Mouse (Mus musculus) 3T3-L1 (cell line): ENCODE measurements around the gene Gm9918.

Experiments used
- DNase-seq: peaks from one replicate; pipeline ENCODE4 v3.0.0-alpha.2; 2015; ENCODE audit warnings: low read depth, low spot score

Gene Gm9918

DNA sequence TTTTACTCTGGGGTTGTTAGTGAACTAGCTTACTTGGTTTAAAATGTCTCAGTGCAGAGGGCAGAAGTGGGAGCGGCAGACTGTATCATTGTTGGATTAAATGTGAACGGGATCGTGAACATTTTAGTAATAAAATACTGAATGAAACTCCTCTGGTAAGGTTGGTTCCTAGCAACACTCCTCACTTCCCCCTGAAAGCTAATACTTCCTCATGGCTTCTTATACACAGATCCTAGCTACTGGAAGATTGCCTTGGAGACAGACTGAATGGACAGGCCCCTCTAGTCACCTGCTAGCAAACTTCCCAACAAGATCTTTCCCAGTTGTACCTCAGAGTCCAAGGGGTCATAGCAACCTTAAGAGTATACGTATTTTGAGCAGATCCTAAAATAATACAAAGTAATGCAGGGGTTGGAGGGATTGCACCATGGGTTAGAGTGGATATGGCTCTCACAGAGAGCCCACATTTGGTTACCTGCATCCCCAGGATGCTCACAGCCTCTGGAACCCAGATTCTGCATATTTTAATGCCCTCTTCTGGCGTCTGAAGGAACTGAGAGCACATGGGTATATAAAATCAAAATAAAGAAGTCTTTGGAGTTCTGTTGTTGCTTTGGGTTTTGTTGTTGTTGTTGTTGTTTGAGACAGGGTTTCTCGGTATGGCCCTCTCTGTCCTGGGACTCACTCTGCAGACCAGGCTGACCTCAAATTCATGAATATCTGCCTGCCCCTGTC, 3.8 kb downstream of the Gm9918 start:
- no peak for DNase-seq

DNA sequence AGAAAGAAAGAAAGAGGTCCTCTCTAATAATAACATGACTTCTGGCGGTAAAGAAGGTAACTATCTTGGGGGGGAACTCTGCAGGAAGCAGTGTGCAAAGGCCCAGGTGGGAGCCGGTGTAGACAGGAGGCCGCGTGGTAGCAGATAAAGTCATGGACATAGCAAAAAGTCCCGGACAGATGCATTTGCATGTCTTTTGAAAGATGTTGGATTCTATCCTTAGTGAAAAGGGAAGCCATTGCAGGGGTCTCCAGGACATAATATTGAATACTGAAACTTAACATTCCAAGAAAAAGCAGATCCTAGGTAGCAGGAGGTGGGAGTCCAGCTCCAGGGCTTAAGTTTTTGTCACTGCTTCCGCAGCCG, 8.3 kb downstream of the Gm9918 start:
- no peak for DNase-seq

DNA sequence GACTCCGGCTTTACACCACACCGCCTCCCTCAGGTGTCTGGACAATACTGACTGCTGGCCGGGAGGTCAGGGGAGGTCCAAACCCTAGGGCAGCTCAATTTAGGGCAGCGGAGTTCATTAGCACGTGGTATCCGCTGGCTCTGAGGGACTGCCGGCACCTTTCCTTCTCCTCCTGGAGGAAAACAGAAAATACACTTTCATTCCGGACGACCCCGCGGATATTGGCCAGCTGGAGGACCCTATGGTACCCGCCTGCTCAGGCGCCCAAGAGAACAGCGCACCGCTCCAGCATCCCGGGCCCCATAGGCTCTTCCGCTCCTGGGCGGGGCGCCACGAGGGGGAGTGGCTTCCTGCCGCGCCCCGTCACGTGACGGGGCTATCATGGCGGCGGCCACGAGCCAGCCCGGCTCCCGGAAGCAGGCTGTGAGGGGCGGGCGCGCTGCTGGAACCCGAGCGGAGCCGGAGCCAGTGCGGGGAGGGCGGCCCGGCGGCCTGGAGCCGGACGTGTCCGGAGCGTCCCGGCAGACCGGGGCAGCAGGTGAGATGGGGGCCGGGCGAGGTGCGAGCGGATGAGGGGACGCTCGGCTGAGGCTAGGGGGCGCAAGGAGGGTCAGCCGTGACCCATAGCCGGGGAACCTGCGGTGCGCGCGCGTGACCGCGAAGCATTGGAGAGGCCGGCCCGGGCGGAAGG, 8.9 kb downstream of the Gm9918 start, which contains the start of gene Mfsd5:
Mfsd5 (plus strand) TSS at position 363 of the 691 bp plus-strand sequence.
- DNase-seq, result peak; percentile 88

DNA sequence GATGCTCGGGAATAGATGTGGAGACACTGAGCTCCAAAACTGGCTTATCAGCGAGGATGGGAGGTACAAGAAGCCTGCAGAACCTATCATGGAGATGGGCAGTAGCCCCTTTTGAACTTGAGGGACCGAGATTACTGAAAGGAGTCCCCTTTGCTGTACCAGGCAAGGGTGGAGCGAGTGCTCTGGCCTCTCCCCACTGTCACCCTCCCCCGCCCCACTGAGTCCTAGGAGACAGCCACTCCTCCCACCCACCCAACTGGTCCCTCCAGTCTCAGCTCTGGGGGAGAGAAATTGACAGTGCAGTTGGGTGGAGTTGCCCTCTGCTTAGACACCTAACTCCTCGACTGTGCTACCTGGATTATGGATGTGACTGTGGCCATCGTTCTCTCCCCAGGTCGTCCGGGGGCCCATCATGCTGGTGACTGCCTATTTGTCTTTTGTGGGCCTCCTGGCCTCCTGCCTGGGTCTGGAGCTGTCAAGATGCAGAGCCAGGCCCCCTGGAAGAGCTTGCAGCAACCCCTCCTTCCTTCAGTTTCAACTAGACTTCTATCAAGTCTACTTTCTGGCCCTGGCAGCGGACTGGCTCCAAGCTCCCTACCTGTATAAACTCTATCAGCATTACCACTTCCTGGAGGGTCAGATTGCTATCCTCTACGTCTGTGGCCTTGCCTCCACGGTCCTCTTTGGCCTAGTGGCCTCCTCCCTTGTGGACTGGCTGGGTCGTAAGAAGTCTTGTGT, 9.6 kb downstream of the Gm9918 start:
- no peak for DNase-seq

DNA sequence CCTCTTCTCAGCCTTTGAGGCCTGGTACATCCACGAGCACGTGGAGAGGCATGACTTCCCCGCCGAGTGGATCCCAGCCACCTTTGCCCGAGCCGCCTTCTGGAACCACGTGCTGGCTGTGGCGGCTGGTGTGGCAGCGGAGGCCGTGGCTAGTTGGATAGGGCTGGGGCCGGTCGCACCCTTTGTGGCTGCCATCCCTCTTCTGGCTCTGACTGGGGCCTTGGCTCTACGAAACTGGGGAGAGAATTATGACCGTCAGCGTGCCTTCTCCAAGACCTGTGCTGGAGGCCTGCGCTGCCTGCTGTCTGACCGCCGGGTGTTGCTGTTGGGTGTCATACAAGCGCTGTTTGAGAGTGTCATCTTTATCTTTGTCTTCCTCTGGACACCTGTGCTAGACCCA, 10.3 kb downstream of the Gm9918 start:
- no peak for DNase-seq

DNA sequence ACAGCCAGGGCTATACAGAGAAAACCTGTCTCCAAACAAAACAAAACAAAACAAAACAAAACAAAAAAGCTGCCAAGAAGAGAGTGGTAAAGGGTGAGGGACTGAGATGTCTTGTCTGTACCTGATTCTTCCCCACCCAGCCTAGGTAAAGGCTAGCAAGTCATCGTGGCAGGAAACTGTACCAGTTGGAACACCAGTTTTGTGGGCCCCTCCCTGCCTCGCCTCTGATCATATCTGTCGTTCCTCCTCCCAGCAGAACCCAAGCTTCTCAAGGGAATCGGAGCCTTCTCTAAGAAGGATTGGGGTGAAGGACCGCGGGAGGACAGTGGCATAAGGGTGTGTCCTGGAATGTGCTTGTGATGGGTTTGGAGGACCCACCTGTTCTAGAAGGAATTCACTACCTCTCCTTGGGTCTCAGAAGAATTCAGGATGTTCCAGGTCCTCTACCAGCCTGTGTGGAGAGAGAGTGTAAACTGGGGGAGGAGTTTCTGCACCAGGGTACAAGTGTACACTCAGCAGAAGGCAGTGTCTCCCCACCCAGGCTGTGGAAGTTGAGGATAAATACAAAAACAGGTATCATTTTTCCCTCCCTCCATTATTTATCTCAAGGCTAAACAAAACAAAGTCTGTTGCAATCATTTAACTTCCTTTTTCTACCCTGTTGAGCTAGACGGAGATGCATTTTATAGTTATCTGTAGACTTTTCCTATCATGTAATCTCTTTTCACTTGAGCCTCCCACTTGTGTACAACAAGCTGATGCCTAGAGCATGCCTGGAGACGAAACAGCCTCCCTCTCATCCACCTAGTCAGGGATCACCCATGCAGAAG, 12.3 kb downstream of the Gm9918 start:
- DNase-seq, result no peak

DNA sequence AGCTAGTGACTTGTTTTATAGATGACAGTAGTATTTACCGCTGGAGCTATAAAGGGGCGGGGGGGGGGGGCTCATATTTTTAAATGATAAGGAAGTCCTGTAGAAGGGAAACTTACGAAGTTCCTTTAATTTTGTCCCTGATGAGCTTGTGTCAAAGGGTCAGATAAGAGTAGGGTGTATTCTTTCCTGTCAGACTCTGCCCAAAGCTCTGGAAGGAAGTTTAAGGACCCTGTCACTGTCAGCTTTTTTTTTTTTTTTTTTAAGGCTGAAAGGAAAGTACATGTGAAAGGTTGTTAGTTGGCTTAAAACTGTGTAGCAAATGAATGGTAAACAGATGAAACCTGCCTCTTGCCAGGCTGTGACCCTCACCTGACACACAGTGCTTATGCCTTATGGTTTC, 13.3 kb downstream of the Gm9918 start:
- no peak for DNase-seq

DNA sequence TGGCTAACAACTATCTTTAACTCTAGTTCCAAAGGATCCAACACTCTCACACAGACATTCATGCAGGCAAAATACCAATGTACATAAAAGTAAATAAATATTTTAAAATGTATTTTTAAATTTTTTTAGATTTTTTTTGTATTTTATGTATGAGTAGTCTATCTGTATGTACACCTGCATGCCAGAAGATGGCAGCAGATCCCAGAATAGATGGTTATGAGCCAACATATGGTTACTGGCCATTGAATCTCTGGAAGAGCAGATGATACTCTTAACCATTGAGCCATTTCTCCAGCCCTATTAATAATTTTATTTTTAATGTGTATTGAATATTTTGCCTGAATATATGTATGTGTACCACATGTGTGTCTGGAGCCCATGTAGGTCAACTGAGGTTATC, 17.0 kb downstream of the Gm9918 start:
- DNase-seq, result peak; percentile 89

DNA sequence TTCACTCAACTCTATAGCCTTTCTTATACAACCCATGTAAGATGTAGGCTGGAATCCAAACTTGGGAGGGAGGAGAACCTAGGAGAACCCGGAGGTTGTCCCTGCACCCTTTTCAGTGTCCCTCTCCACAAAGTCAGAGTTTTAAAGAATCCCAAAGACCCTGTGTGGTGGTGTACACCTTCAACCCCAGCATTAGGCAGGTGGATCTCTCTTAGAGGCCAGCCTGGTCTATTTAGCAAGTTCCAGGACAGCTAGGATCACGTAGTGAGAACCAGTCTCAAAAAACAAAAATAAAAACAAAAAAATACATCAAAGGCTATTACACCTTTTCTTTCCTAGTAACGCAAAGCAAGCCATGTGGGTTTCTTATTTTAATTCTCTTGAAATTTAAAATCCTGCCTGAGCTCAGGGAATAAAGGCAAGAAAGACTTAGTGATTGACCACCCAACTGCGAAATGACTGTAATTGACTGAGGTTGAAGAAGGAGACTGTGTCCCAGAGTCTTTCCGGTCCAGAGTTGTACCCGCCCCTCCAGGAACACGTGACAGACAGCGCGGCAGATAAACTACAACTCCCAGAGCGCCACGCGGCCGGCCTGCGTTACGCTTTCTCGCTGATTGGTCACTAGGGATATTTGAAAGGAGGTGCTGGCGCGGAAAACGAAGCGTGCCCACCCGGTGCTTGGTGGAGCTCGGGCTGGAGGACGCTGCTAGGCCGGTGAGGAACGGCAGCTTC, 25.4 kb downstream of the Gm9918 start, which contains the start of gene Espl1:
Espl1 (plus strand) TSS at position 634 of the 735 bp plus-strand sequence.
- peak; percentile 97 for DNase-seq

DNA sequence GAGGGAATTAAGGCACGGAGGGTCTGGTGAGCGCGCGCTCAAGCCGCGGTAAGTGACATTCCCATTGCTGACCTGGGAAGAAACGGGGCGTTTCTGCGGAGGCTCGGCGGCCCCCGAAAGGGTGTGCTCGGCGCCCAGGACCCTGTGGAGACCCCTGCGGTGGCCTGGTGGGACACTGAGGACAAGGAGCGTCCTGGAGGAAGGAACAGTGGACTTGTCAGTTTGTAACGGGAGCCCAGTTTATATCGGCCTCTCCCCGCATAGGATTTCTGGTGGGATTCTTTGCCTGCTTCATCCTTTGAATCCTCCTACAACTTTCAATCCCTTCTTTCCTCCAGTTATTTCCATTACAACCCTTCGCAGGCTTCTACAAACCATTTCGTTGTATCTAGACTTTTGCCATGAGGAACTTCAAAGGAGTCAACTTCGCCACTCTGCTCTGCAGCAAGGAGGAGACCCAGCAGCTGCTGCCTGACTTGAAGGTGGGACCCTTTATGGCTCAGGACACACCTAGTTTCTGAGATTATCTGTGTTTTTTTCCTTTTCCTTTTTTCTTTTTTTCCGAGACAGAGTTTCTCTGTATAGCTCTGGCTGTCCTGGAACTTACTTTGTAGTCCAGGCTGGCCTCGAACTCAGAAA, 26.1 kb downstream of the Gm9918 start:
- DNase-seq, result peak; percentile 24

DNA sequence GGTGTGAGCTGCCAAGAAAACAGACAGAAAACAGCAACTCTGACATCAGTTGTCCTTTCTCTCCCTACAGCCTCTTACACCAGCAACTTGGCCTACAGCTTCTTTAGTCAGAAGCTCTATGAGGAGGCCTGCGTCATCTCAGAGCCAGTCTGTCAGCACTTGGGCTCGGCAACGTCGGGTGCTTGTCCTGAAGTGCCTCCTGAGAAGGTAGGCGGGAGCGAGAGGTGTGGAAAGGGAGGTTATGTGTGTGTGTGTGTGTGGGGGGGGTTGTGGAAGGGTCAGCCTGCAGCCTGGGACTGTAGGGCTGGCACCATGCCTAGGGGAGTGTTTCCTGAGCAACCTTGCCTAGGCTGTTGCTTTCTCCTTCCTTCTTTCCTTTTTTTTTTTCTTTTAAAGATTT, 32.2 kb downstream of the Gm9918 start:
- no peak for DNase-seq

DNA sequence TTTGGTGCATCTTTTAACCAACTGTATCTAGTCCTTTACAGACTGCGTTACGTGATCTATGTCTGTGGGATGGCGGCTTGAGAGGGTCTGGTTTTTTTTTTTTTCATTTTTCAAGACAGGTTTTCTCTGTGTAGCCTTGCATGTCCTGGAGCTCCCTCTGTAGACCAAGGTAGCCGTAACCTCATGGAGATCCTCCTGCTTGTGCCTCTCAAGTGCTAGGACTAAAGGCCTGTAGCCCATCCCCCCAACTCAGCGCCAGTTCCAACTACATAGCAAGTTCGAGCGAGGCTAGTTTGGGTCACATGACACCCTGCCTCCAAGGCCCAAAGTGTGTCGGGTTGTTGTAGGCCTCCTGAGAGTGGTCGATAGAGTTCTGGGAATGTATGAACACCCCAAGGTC, 38.4 kb downstream of the Gm9918 start:
- DNase-seq, result no peak

DNA sequence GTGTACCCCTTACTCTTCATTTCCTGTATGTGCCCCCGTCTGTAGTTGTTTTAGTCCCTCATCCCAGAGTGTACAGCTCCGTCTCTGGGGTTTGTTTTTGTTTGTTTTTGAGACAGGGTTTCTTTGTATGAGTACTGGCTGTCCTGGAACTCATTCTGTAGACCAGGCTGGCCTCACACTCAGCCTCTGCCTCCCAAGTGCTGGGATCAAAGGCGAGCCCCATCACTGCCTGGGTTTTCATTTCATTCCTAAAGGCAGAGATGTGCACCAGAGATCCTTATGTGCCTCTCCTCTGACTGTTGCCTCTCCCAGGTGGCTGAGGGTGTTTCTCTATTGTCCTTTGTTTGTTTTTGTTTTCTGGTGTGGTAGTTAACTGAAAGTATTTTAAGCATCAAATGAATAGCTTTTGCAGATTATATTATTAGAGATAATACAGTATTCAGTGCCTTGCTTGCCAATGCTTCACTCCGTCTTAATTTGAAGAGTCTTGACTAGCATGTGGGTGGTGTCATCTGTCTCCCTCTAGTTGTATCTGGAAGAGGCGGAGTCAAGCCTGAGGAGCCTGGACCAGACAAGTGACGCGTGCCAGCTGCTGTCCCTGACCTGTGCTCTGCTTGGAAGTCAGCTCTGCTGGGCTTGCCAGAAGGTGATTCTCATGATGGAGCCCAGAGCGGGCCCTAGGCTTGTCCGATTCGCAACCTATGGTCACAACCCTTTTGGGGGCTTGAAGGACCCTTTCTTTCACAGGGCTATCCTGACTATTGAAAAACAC, 39.9 kb downstream of the Gm9918 start:
- DNase-seq, result no peak

DNA sequence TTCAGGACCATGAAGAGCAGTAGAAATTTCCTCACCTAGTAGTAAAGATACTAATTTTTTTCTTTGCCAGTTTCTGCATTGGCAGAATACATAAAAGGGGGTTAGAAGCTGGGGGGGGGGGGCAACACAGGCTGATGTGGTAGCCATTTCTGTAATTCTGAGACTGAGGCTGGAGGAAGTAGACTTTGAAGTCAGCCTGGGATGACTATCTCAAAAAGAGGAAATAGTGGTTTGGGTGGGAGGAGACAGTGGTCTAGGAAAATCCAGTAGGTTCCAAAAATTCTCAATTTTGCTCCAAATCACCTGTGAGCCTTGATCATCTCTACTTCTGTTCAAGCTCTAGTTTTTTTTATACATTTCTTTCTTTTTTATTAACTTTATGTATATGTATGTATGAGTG, 41.1 kb downstream of the Gm9918 start:
- DNase-seq, result no peak

DNA sequence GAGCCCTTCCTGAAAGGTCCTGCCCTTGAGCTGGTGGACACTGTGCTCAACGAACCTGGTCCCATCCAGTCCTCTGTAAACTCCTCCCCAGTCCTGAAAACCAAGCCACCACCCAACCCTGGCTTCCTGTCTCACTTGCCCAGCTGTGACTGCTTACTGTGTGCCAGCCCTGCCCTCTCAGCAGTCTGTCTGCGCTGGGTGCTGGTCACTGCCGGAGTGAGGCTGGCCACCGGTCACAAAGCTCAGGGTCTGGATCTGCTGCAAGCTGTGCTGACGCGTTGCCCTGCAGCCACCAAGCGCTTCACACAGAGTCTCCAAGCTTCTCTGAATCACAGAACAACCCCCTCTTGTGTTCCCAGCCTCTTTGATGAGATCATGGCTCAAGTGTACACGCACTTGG, 44.9 kb downstream of the Gm9918 start:
- DNase-seq, result no peak

DNA sequence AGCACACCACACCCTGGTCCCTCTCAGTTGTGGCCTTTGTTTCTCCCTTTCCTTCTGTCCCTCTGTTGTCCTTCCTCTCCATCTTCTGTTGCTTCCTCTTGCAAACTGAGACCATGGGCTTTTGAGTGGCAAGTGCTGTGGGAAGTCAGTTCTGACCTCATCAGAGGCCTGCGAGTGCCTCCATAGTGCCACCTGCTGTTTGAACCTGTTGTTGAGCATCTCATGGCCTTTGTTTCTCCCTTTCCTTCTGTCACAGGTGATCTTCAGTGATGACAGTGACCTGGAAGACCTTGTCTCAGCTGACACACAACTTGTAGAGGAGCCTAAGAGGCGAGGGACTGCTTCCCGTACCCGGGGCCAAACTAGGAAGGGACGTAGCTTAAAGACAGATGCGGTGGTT, 45.9 kb downstream of the Gm9918 start:
- peak; percentile 80 for DNase-seq
